Mouse (Mus musculus) lung, postnatal 0 days (tissue): ENCODE measurements at regions not wholly inside any gene's neighbourhood (a gene's known extent, or its start where the extent isn't known, plus 50 kb on each side); places are given as distances from the start of the nearest gene placed in this dataset.

ENCODE experiments used
- CTCF ChIP-seq: IDR thresholded peaks from 2 replicates; pipeline ENCODE4 v1.5.1; 2016; ENCODE audit warnings: antibody characterized with exemption, mild to moderate bottlenecking
- EP300 ChIP-seq: IDR thresholded peaks from 2 replicates; pipeline ENCODE4 v1.6.1; 2016; ENCODE audit warnings: antibody characterized with exemption, mild to moderate bottlenecking, control low read depth

GRCm38 (mm10) chr11:42811487-42811886 is 224.1 kb upstream of the Gm9972 start:
- TF ChIP-seq CTCF (no peak), EP300 (no peak)
